Mouse (Mus musculus) heart, embryonic 12.5 days (tissue): ENCODE results near the gene Rmdn2. TPM values are rescaled to one million over a fixed set of nuclear protein-coding genes. Genes with fewer than 3 reads are reported as not detected.

Experiments used
- ATAC-seq: fragments of 200-750 bp; cut with Nextera tagmentation; 2 replicates; pipeline ENCODE4 v1.8.0; 2017; ENCODE audit warnings: moderate TSS enrichment, moderate library complexity; ENCODE audit not compliant: insufficient number of reproducible peaks, low FRiP score
- H3K27ac ChIP-seq: fragments of 300-500 bp; sonication (generic); 2 replicates; pipeline ENCODE4 v1.5.1; 2016; ENCODE audit warnings: mild to moderate bottlenecking, moderate library complexity; ENCODE audit not compliant: poor library complexity, severe bottlenecking
- H3K27me3 ChIP-seq: fragments of 300-500 bp; sonication (generic); replicated peaks from 2 replicates; pipeline ENCODE4 v1.6.1; 2016; ENCODE audit warnings: mild to moderate bottlenecking, moderate library complexity
- H3K36me3 ChIP-seq: fragments of 300-500 bp; sonication (generic); 2 replicates; pipeline ENCODE4 v1.6.1; 2016; ENCODE audit warnings: mild to moderate bottlenecking, moderate library complexity
- H3K4me1 ChIP-seq: fragments of 300-500 bp; sonication (generic); replicated peaks from 2 replicates; pipeline ENCODE4 v1.6.1; 2016; ENCODE audit warnings: mild to moderate bottlenecking
- H3K4me2 ChIP-seq: fragments of 300-500 bp; sonication (generic); 2 replicates; pipeline ENCODE4 v1.6.1; 2016; ENCODE audit warnings: mild to moderate bottlenecking, moderate library complexity
- H3K4me3 ChIP-seq: fragments of 300-500 bp; sonication (generic); 2 replicates; pipeline ENCODE4 v1.5.1; 2016; ENCODE audit warnings: mild to moderate bottlenecking
- H3K9ac ChIP-seq: fragments of 300-500 bp; sonication (generic); 2 replicates; pipeline ENCODE4 v1.6.1; 2016; ENCODE audit warnings: mild to moderate bottlenecking, moderate library complexity
- H3K9me3 ChIP-seq: fragments of 300-500 bp; sonication (generic); replicated peaks from 2 replicates; pipeline ENCODE4 v1.6.1; 2016; ENCODE audit warnings: mild to moderate bottlenecking, moderate library complexity
- WGBS: fragments of 180-500 bp; shearing (Covaris S2); methylation state at CpG from one replicate; pipeline ENCODE4 v1.1.7; 2016; 5-methylcytosine and 5-hydroxymethylcytosine counted together
- polyA plus RNA-seq: library from polyadenylated mRNA; unstranded; fragments of >200 nt; fragmentation: Nextera tagmentation; extraction: Ambion mirVana; gene quantifications from 2 replicates; pipeline ENCODE4 v1.2.1, GENCODE M21; 2016

Rmdn2 gene
- polyA plus RNA-seq, 1 experiment from 2014 or later = 18.6 TPM

DNA sequence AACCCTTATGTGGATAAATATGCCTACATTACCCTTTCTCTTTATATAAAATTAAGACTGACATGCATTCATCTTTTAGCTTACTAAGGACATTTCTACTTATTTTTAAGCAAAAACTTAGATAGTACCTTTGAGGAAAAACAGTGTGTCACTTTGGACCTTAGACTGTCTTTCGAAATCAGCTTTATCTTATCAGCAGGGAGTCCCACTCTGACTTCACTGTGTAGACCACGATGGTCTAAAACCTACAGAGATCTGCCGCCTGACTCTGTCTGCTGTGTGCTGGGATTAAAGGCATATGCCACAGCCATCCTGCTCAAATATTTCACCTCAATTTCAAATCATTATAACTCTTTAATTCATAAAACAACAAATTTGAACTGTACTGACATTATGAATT, 46.8 kb downstream of the Rmdn2 start:
- Histone ChIP-seq H3K4me3 (no peak overlapping the region), H3K4me2 (no peak overlapping the region), H3K9me3 (no peaks in the 10 kb centered on the region), H3K27ac (no peak overlapping the region), H3K27me3 (no peaks in the 10 kb centered on the region), H3K36me3 (0 out of 2 replicates have a peak, but pooled peaks cover 3% of the 10 kb centered on the region), H3K9ac (no peak overlapping the region), H3K4me1 (0 out of 2 replicates have a peak, but pooled peaks cover 4% of the 10 kb centered on the region)
- ATAC-seq = no peak
- WGBS = 23% methylated on average over 3 of the region's 3 CpGs

DNA sequence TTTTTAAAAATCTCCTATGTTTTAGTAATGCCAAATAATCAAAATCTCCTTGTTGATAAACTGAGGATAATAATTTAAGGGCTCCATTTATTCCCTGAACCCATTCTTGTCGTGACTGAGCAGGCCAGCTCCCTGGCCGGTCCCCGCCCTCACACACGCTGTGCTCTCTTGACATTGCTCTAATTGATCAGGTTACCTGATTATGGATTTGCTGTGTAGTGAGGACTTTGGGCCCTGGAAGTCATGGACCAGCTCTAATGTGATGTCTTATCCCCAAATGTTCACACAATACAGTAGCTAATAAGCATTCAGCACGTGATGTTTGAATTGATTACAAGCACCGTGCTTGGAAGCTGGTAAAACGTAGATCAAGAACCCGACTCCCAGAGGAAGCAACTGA, 47.2 kb downstream of the Rmdn2 start:
- Histone ChIP-seq H3K9me3 (no peaks in the 10 kb centered on the region), H3K27ac (no peak overlapping the region), H3K36me3 (0 out of 2 replicates have a peak, but pooled peaks cover 3% of the 10 kb centered on the region), H3K9ac (no peak overlapping the region), H3K4me3 (no peak overlapping the region), H3K4me2 (no peak overlapping the region), H3K4me1 (0 out of 2 replicates have a peak, but pooled peaks cover 4% of the 10 kb centered on the region), H3K27me3 (no peaks in the 10 kb centered on the region)
- no peak for ATAC-seq
- WGBS = 68% methylated on average over 8 of the region's 8 CpGs

DNA sequence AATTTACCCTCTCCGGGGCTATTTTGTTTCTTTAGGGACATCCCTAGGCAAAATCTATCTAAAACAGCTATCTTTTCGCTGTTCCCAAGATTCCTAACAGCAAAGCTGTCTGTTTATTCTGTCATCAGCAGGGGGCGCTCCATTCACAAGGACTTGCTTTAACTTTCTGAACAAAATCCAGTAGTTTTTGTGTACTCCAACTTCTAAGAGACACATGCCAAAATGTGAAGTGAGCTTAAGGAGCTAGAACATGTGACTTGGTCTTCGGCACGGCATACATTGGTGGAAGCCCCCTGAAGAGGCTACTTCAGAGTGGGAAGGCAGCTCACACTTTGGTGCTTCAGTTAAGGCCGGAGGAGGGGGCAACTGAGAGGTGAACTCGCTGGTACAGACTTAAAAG, 49.7 kb downstream of the Rmdn2 start:
- Histone ChIP-seq H3K4me1 (0 out of 2 replicates have a peak, but pooled peaks cover 3% of the 10 kb centered on the region), H3K4me2 (no peak overlapping the region), H3K4me3 (no peak overlapping the region), H3K36me3 (no peaks in the 10 kb centered on the region), H3K27me3 (no peaks in the 10 kb centered on the region), H3K27ac (no peak overlapping the region), H3K9me3 (no peaks in the 10 kb centered on the region), H3K9ac (no peak overlapping the region)
- 42% methylated on average over 7 of the region's 7 CpGs for WGBS
- ATAC-seq = no peak

DNA sequence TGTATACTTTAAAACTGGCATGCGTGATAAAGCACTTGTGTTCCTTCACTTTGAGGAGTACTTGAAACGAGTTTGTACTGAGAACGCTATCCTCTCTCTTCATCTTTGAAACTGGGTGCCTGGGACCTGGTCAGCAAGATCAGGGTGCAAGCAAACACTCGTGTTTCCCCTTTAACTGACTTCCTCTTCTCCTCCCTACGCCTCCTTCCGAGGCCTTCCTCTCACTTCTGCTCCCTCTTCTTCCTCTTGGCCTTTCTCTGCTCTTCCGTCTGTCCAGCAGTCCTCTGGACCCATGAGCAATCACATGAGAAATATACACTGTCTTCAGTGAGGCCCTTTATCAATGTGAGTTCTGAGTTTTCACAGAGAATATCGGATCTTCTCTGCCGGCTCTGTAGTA, 50.2 kb downstream of the Rmdn2 start:
- no peak for ATAC-seq
- H3K4me1 ChIP-seq = no peaks in the 10 kb centered on the region
- no peak overlapping the region for H3K4me3 ChIP-seq
- no peak overlapping the region for H3K4me2 ChIP-seq
- no peaks in the 10 kb centered on the region for H3K9me3 ChIP-seq
- H3K27ac ChIP-seq = no peak overlapping the region
- H3K9ac ChIP-seq = no peak overlapping the region
- no peaks in the 10 kb centered on the region for H3K27me3 ChIP-seq
- H3K36me3 ChIP-seq = no peaks in the 10 kb centered on the region
- WGBS = 80% methylated on average over 9 of the region's 9 CpGs

DNA sequence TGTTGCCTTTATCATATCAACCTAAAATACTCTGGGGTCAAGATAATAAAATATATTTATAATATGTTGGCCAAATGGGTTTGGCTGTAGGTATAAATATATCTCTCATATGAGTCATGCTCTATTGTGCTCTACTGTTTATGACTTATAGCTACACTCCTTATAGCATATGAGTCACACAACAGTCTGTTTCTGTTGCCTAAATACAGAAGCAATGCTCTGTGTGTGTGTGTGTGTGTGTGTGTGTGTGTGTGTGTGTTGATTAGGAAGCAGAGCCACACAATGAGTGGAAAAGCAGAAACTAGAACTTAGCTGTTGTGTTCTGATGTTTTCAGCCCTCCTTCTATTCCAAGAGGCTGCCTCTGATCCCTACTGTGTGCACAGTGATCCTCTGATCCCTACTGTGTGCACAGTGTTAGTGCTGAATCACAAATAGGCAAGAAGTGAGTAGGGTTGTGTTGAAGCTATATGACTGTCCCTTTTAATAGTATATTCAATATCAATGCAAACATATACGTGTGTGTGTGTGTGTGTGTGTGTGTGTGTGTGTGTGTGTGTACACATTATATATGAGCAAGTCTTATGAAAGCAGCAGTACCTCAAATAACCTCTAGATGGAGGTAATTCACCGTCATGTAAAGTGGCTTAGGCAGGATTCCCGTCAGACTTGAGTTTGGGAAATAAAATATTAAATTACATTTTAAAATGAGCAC, 51.9 kb downstream of the Rmdn2 start:
- 24% methylated on average over 3 of the region's 3 CpGs for WGBS
- Histone ChIP-seq H3K4me1 (no peaks in the 10 kb centered on the region), H3K4me2 (no peak overlapping the region), H3K36me3 (no peaks in the 10 kb centered on the region), H3K9ac (no peak overlapping the region), H3K27me3 (no peaks in the 10 kb centered on the region), H3K27ac (no peak overlapping the region), H3K4me3 (no peak overlapping the region), H3K9me3 (no peaks in the 10 kb centered on the region)
- no peak for ATAC-seq

DNA sequence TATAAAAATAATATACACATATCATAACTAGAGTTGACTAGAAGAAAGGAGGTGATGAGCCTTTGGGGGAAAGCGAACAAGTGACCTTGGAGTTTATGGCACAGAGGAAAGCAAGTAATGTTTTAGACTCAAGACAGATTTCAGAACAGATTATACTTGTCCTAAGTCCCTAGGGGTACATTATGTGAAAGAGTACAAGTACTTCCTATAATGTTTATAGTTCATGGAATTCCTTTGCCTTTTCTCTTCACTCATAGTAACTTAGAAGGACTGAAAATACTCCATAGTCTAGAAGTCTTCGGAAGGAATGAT, 52.4 kb downstream of the Rmdn2 start:
- 88% methylated on average over 2 of the region's 2 CpGs for WGBS
- ATAC-seq = no peak
- H3K4me2 ChIP-seq = no peak overlapping the region

DNA sequence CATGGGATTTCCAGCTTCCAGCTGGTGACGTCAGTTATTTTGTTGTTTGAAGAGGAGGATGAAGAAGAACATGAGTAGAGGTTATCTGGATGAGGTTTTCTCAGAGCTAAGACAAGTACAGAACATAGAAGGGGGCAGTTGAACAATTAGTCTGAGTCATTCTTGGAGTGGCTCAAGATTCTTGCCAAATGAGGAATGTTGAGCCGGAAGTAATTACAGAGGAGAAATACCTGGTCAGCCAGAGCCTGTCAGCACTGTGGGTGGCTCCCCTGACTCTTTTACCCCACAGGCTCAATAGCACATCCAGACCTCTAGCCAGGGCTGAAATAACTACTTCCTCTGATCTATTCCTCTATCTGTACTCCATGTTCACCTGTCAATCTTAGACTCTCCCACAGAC, 59.2 kb downstream of the Rmdn2 start:
- Histone ChIP-seq H3K27ac (no peak overlapping the region), H3K4me1 (no peaks in the 10 kb centered on the region), H3K4me2 (no peak overlapping the region), H3K9me3 (no peaks in the 10 kb centered on the region), H3K9ac (no peak overlapping the region), H3K4me3 (no peak overlapping the region), H3K27me3 (no peaks in the 10 kb centered on the region), H3K36me3 (peaks cover 12% of the 10 kb centered on the region; the same call in 1 of the 2 replicates)
- WGBS = 33% methylated on average over 2 of the region's 2 CpGs
- ATAC-seq = no peak

More for the DNA sequence above, 52.4 kb downstream of the Rmdn2 start:
- no peak overlapping the region for H3K9ac ChIP-seq
- no peak overlapping the region for H3K27ac ChIP-seq
- H3K9me3 ChIP-seq = no peaks in the 10 kb centered on the region
- H3K27me3 ChIP-seq = no peaks in the 10 kb centered on the region
- H3K36me3 ChIP-seq = no peaks in the 10 kb centered on the region
- H3K4me1 ChIP-seq = no peaks in the 10 kb centered on the region
- no peak overlapping the region for H3K4me3 ChIP-seq

DNA sequence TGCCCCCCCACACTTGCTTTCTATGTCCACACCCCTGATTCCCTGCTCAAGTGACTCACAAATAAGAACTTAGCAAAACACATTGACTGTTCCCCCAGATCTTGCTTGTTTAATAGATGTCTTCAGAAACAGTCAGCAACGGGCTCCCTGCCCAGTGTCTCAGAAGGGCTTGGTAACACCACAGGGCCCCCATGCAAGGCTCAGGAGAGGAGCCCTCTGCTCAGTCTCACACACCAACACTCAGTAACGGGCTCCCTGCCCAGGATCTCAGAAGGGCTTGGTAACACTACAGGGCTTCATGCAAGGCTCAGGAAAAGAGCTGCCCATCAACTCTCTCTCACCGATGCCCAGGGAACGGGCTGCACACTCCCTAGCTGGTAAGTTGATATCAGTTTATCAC, 83.4 kb downstream of the Rmdn2 start:
- Histone ChIP-seq H3K36me3 (no peaks in the 10 kb centered on the region), H3K27me3 (0 out of 2 replicates have a peak, but pooled peaks cover 4% of the 10 kb centered on the region), H3K9me3 (no peaks in the 10 kb centered on the region), H3K4me1 (no peaks in the 10 kb centered on the region; the same call in 1 of the 2 replicates), H3K9ac (no peak overlapping the region), H3K4me2 (no peak overlapping the region), H3K4me3 (no peak overlapping the region), H3K27ac (no peak overlapping the region)
- no peak for ATAC-seq
- 67% methylated on average over 4 of the region's 4 CpGs for WGBS

DNA sequence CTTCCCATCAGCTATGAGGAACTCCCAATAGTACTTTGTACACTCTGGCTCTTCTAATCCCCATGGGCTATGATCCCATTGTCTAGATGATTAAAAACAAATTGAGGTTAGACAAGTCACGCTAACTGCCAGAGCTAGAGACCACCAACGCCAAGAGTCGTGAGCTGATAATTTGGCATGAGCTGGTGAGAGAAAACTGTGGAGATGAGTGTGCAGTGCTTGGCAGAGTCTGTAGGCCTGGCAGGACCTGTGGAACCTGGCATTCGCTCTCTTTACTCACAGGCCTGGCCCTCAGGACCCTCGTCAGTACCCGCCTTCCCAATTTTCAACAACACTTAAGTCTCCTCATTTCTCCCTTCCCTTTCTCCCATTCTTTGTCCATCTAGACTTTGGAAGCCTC, 83.9 kb downstream of the Rmdn2 start:
- 83% methylated on average over 6 of the region's 6 CpGs for WGBS
- Histone ChIP-seq H3K9ac (no peak overlapping the region), H3K9me3 (no peaks in the 10 kb centered on the region), H3K36me3 (no peaks in the 10 kb centered on the region), H3K27ac (no peak overlapping the region), H3K4me2 (no peak overlapping the region), H3K4me3 (no peak overlapping the region), H3K27me3 (0 out of 2 replicates have a peak, but pooled peaks cover 4% of the 10 kb centered on the region), H3K4me1 (no peaks in the 10 kb centered on the region; the same call in 1 of the 2 replicates)
- ATAC-seq = no peak

DNA sequence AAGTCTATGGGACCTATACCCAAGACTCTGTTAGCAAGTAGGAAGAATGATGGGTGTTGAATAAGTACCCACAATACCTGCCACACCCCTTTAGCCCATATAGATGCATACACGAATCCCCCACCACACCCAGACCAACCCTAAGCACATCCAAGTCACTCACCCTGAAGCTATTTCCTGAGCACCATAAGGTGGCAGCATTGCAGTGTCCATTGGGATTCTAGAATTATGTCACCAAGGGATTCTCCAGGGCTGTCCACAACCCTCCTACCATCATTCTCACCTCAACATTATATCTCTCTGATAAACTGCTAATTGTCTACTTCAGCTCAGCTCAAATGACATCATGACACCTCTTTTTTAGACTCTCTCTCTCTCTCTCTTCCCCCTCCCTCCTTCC, 87.5 kb downstream of the Rmdn2 start:
- H3K36me3 ChIP-seq = no peaks in the 10 kb centered on the region
- WGBS = 25% methylated on average over 1 of the region's 1 CpGs
- H3K4me2 ChIP-seq = no peak overlapping the region
- no peak overlapping the region for H3K4me3 ChIP-seq
- H3K27me3 ChIP-seq = 0 out of 2 replicates have a peak, but pooled peaks cover 4% of the 10 kb centered on the region
- H3K27ac ChIP-seq = no peak overlapping the region
- no peaks in the 10 kb centered on the region for H3K9me3 ChIP-seq
- no peaks in the 10 kb centered on the region; the same call in none of the 2 replicates for H3K4me1 ChIP-seq
- H3K9ac ChIP-seq = no peak overlapping the region
- no peak for ATAC-seq

DNA sequence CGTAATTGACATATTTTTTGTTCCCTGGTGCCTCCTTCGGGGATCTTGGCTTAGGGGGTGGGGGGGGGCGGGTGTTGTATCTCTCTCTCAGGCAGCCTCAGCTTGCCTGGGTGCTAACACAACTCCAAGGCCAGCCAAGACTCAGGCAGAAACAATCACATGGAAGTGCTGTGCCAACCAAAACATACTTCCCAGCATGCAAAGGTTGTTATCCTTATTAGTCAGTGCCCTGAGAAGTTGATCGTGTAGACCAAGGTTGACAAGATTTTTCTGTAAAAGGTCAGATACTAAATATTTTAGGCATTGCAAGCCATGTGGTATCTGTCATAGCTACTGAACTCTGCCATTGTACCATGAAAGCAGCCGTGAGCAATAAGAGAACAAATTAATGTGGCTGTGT, 89.2 kb downstream of the Rmdn2 start:
- Histone ChIP-seq H3K9me3 (no peaks in the 10 kb centered on the region), H3K27me3 (no peaks in the 10 kb centered on the region), H3K36me3 (no peaks in the 10 kb centered on the region), H3K27ac (no peak overlapping the region), H3K4me2 (no peak overlapping the region), H3K4me1 (no peaks in the 10 kb centered on the region; the same call in 1 of the 2 replicates), H3K4me3 (no peak overlapping the region), H3K9ac (no peak overlapping the region)
- 75% methylated on average over 5 of the region's 5 CpGs for WGBS
- ATAC-seq = no peak
